Mouse (Mus musculus): ENCODE results near the gene Larp6. TPM values are rescaled to one million over a fixed set of nuclear protein-coding genes. Genes with fewer than 3 reads are reported as not detected.

Gene Larp6
- 0.43 and 0.53 TPM in 2 replicates for polyA plus RNA-seq (2012; rRNA removed)

DNA sequence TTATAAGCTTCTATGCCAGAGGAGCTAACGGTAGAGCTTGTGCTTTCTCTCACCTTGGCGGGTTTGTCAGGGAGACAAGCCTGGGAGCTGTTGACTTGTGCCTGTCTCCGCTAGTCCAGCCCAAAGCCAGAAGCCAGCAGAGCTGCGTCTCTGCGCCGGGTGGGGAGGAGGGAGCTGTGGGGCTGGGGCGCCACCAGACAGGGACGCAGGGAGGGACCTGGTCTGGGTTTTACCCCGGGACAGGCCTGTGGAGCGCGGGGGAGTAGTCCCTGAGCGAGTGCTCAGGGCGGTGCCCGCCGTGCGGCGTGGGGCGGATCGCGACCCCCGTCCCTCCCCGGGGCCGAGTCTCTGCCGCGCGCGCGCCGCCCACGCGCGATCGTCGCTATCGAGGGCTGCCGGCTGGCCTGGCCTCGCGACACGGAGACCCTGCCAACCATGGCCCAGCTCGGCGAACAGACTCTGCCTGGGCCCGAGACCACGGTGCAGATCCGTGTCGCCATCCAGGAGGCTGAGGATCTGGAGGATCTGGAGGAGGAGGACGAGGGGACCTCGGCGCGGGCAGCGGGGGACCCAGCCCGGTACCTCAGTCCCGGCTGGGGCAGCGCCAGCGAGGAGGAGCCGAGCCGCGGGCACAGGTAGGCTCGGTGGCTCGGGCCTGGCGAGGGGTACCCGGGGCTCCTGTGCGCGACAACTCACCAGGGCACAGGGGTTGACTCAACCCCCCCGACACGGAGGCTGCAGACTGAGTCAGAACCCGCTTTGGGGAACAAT, at the start of gene Larp6:
Larp6 (plus strand) TSS at position 219 of the 771 bp plus-strand sequence.

DNA sequence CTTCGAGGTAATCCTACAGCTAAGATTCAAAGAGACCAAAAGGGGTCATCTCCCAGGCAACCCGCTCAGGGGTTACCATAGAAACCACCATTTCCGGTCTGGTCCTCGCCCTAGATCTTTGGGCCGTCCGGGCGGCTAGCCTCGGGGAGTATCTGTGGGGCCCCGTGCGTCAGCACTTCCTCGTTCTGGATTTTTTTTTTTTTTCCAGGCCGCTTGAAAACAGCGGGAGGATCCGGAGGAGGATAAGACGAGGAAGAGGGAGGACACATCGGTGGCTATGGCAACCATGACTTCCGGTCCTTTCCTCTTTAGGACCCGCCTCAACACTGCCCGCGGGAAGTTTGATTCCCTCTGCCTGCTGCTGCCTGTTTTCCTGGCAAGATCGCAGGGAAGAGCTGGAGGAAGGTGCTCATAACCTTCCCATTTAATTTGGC, 24.9 kb upstream of the Larp6 start, which contains the start of gene Lrrc49:
Lrrc49 (minus strand) TSS at position 268 of the 434 bp plus-strand sequence.

Other genes with a start within 250 kb of the Larp6 start
- 9.7 and 14.4 TPM in 2 replicates for gene Thsd4, start 190.9 kb upstream of the Larp6 start, polyA plus RNA-seq (2012; rRNA removed)
- 0.83 and 1.5 TPM in 2 replicates for gene Lrrc49, start 24.8 kb upstream of the Larp6 start, polyA plus RNA-seq (2012; rRNA removed)
- gene Uaca, start 81.6 kb downstream of the Larp6 start, polyA plus RNA-seq (2012; rRNA removed): 4.8 and 5.4 TPM in 2 replicates

All from stomach, adult 2 months (tissue).